Comparison of ENCODE assay signal across 10 mouse cellular contexts in genomic region chr9:107650708-107651481, GRCm38 (mm10). TPM values are rescaled to one million over a fixed set of nuclear protein-coding genes. Genes with fewer than 3 reads are reported as not detected.
A peak's percentile ranks its signal among the peaks of the same experiment; 100 is the strongest.
DNase-seq lines count a peak whose midpoint lies in the region; ATAC-seq lines count a peak whose summit lies in the region.
"Had no signal": no experiment of that assay in that cellular context is flagged by ENCODE, and none has a peak within 500 bp of the region (broad histone marks: within the 10 kb centered on the region; RNA-seq: fewer than 3 reads in every experiment).

No protein-coding gene starts in this region.

- no peaks in the 10 kb centered on the region for H3K27me3 ChIP-seq in embryonic facial prominence, embryonic 14.5 days (replicated peaks; ENCODE audit: control insufficient read depth, insufficient read depth, low read length)
- H3K27me3 ChIP-seq in hindbrain, embryonic 12.5 days = no peaks in the 10 kb centered on the region
- H3K27me3 ChIP-seq in midbrain, embryonic 16.5 days (ENCODE audit: control insufficient read depth, insufficient read depth, low read depth, low read length) = no peaks in the 10 kb centered on the region

- peaks cover 15% of the 10 kb centered on the region; the same call in 1 of the 2 replicates for H3K4me1 ChIP-seq in embryonic facial prominence, embryonic 14.5 days (ENCODE audit: control insufficient read depth, insufficient read depth, low read length)
- peaks cover 17% of the 10 kb centered on the region for H3K4me1 ChIP-seq in hindbrain, embryonic 12.5 days
- H3K4me1 ChIP-seq in midbrain, embryonic 16.5 days (ENCODE audit: control insufficient read depth, insufficient read depth, low read length) = peaks cover 7% of the 10 kb centered on the region; the same call in 1 of the 2 replicates

- no peak overlapping the region for H3K9ac ChIP-seq in embryonic facial prominence, embryonic 14.5 days (ENCODE audit: low read depth, low read length)
- H3K9ac ChIP-seq in hindbrain, embryonic 12.5 days = no peak overlapping the region
- H3K9ac ChIP-seq in midbrain, embryonic 16.5 days (ENCODE audit: low read depth, low read length) = no peak overlapping the region

- WGBS in embryonic facial prominence, embryonic 14.5 days = 24% methylated on average over 12 of the region's 12 CpGs
- WGBS in hindbrain, embryonic 12.5 days = 32% methylated on average over 12 of the region's 12 CpGs
- WGBS in midbrain, embryonic 16.5 days = 29% methylated on average over 12 of the region's 12 CpGs

- H3K27ac ChIP-seq in embryonic facial prominence, embryonic 14.5 days (replicated peaks; ENCODE audit: low read depth, low read length) = no peak overlapping the region; the same call in 1 of the 2 replicates
- peak overlapping the region; percentile 57 for H3K27ac ChIP-seq in hindbrain, embryonic 12.5 days
- H3K27ac ChIP-seq in midbrain, embryonic 16.5 days (ENCODE audit: low read length) = peak overlapping the region; percentile 70

- no peak overlapping the region for H3K4me2 ChIP-seq in embryonic facial prominence, embryonic 14.5 days (ENCODE audit: low read depth, low read length)
- no peak overlapping the region; the same call in 1 of the 2 replicates for H3K4me2 ChIP-seq in hindbrain, embryonic 12.5 days (replicated peaks)
- H3K4me2 ChIP-seq in midbrain, embryonic 16.5 days (ENCODE audit: low read length) = no peak overlapping the region

- no peaks in the 10 kb centered on the region for H3K9me3 ChIP-seq in embryonic facial prominence, embryonic 14.5 days (ENCODE audit: control insufficient read depth, low read length)
- H3K9me3 ChIP-seq in hindbrain, embryonic 12.5 days (replicated peaks) = no peaks in the 10 kb centered on the region
- H3K9me3 ChIP-seq in midbrain, embryonic 16.5 days (replicated peaks; ENCODE audit: control insufficient read depth, low read length, poor library complexity, severe bottlenecking) = no peaks in the 10 kb centered on the region

- H3K36me3 ChIP-seq in embryonic facial prominence, embryonic 14.5 days (ENCODE audit: control insufficient read depth, insufficient read depth, low read length) = no peaks in the 10 kb centered on the region
- no peaks in the 10 kb centered on the region for H3K36me3 ChIP-seq in hindbrain, embryonic 12.5 days
- no peaks in the 10 kb centered on the region for H3K36me3 ChIP-seq in midbrain, embryonic 16.5 days (ENCODE audit: control insufficient read depth, insufficient read depth, low read length)

- H3K4me3 ChIP-seq in embryonic facial prominence, embryonic 14.5 days (ENCODE audit: low read depth, low read length) = no peak overlapping the region
- H3K4me3 ChIP-seq in hindbrain, embryonic 12.5 days = no peak overlapping the region
- H3K4me3 ChIP-seq in midbrain, embryonic 16.5 days (ENCODE audit: low read depth, low read length) = no peak overlapping the region

- DNase-seq in left cerebral cortex, postnatal 4 days = peak; percentile 69
- DNase-seq in left cerebral cortex, adult 18-20 months (ENCODE audit: low spot score in 2 of 2) = no peak
- DNase-seq in embryonic facial prominence, embryonic 14.5 days (ENCODE audit: low spot score) = no peak
- no peak for DNase-seq in spleen, adult 18-20 months
- no peak for DNase-seq in urinary bladder, adult 18-20 months (ENCODE audit: low spot score in 2 of 2)
- DNase-seq in MN1 (ENCODE audit: low spot score) = no peak
- DNase-seq: lung, adult 2 months had no signal

- intact Hi-C loops in left cerebral cortex, postnatal 4 days (cut with DNase I) = no loop called here

- peak; percentile 50 for ATAC-seq in embryonic facial prominence, embryonic 14.5 days (ENCODE audit: low read depth)
- peak; percentile 84 for ATAC-seq in hindbrain, embryonic 12.5 days (ENCODE audit: low FRiP score)
- ATAC-seq in midbrain, embryonic 16.5 days = peak; percentile 83

RNA-seq across cellular contexts. Expression of gene Gnai2, which starts 15.7 kb away (rescaled TPM):
- total RNA-seq in left cerebral cortex, postnatal 4 days (2021) = 100 to 1,000 TPM; 302 to 303 TPM
- 100 to 1,000 TPM; 222 to 239 TPM for total RNA-seq in left cerebral cortex, adult 18-20 months (2021)
- polyA plus RNA-seq in embryonic facial prominence, embryonic 14.5 days (2014; fragmentation: Nextera tagmentation; extraction: Ambion mirVana) = 380 and 416 TPM in 2 replicates
- polyA plus RNA-seq in hindbrain, embryonic 12.5 days (2016; fragmentation: Nextera tagmentation; extraction: Ambion mirVana) = 516 and 531 TPM in 2 replicates
- 278 and 281 TPM in 2 replicates for polyA plus RNA-seq in midbrain, embryonic 16.5 days (2015; fragmentation: Nextera tagmentation; extraction: Ambion mirVana)

RNA-seq across cellular contexts. Expression of gene Slc38a3, which starts 18.4 kb away (rescaled TPM):
- total RNA-seq in left cerebral cortex, postnatal 4 days (2021) = 10 to 100 TPM; 65.0 to 68.4 TPM
- 10 to 100 TPM; 66.6 to 84.4 TPM for total RNA-seq in left cerebral cortex, adult 18-20 months (2021)
- 7.0 and 7.8 TPM in 2 replicates for polyA plus RNA-seq in embryonic facial prominence, embryonic 14.5 days (2014; fragmentation: Nextera tagmentation; extraction: Ambion mirVana)
- polyA plus RNA-seq in hindbrain, embryonic 12.5 days (2016; fragmentation: Nextera tagmentation; extraction: Ambion mirVana) = 12.5 and 12.9 TPM in 2 replicates
- 31.1 and 34.0 TPM in 2 replicates for polyA plus RNA-seq in midbrain, embryonic 16.5 days (2015; fragmentation: Nextera tagmentation; extraction: Ambion mirVana)

RNA-seq across cellular contexts. Expression of gene Gnat1, which starts 28.6 kb away (rescaled TPM):
- 1 to 10 TPM in 1 of 2 experiments, under 1 TPM in 1; 0.30 to 1.1 TPM for total RNA-seq in left cerebral cortex, postnatal 4 days (2021)
- total RNA-seq in left cerebral cortex, adult 18-20 months (2021) = under 1 TPM; 0.35 to 0.73 TPM
- 0.79 and 1.5 TPM in 2 replicates for polyA plus RNA-seq in embryonic facial prominence, embryonic 14.5 days (2014; fragmentation: Nextera tagmentation; extraction: Ambion mirVana)
- 1.4 and 2.6 TPM in 2 replicates for polyA plus RNA-seq in hindbrain, embryonic 12.5 days (2016; fragmentation: Nextera tagmentation; extraction: Ambion mirVana)
- polyA plus RNA-seq in midbrain, embryonic 16.5 days (2015; fragmentation: Nextera tagmentation; extraction: Ambion mirVana) = 1.6 and 2.2 TPM in 2 replicates
- total RNA-seq: gastrocnemius, adult 8-10 months had no signal

RNA-seq across cellular contexts. Expression of gene Sema3b, which starts 41.9 kb away (rescaled TPM):
- total RNA-seq in left cerebral cortex, postnatal 4 days (2021) = 1 to 10 TPM; 3.9 to 5.6 TPM
- 1 to 10 TPM; 3.5 to 4.5 TPM for total RNA-seq in left cerebral cortex, adult 18-20 months (2021)
- 18.0 and 18.2 TPM in 2 replicates for polyA plus RNA-seq in embryonic facial prominence, embryonic 14.5 days (2014; fragmentation: Nextera tagmentation; extraction: Ambion mirVana)
- polyA plus RNA-seq in hindbrain, embryonic 12.5 days (2016; fragmentation: Nextera tagmentation; extraction: Ambion mirVana) = 5.1 TPM in 2 replicates
- 3.7 and 3.9 TPM in 2 replicates for polyA plus RNA-seq in midbrain, embryonic 16.5 days (2015; fragmentation: Nextera tagmentation; extraction: Ambion mirVana)

RNA-seq across cellular contexts. Expression of gene Sema3f, which starts 59.4 kb away (rescaled TPM):
- total RNA-seq in left cerebral cortex, postnatal 4 days (2021) = 10 to 100 TPM; 44.6 to 52.6 TPM
- 10 to 100 TPM; 13.1 to 13.9 TPM for total RNA-seq in left cerebral cortex, adult 18-20 months (2021)
- 32.8 and 36.9 TPM in 2 replicates for polyA plus RNA-seq in embryonic facial prominence, embryonic 14.5 days (2014; fragmentation: Nextera tagmentation; extraction: Ambion mirVana)
- polyA plus RNA-seq in hindbrain, embryonic 12.5 days (2016; fragmentation: Nextera tagmentation; extraction: Ambion mirVana) = 26.8 and 28.3 TPM in 2 replicates
- polyA plus RNA-seq in midbrain, embryonic 16.5 days (2015; fragmentation: Nextera tagmentation; extraction: Ambion mirVana) = 16.6 and 19.2 TPM in 2 replicates
